Mouse (Mus musculus) left cerebral cortex, postnatal 25 days (tissue): ENCODE measurements around the gene Nrip1. TPM values are rescaled to one million over a fixed set of nuclear protein-coding genes. Genes with fewer than 3 reads are reported as not detected.

Source experiments
- DNase-seq, 2 experiments: peaks; one replicate each; pipeline ENCODE4 v3.0.0; 2022; ENCODE audit warnings: low spot score in 2 of 2, mixed read lengths in 1 of 2
- intact Hi-C: fragments of 180-260 bp; cut with DNase I; formaldehyde crosslinking; loops from one replicate; pipeline ENCODE4 v1.15.1; 2025
- total RNA-seq, 2 experiments: library from RNA; stranded (reverse); gene quantifications; 2 replicates each; pipeline ENCODE4 v1.2.3; 2021

The Nrip1 gene
- total RNA-seq, 2 experiments from 2014 or later, result 49.7 to 60.8 TPM

DNA sequence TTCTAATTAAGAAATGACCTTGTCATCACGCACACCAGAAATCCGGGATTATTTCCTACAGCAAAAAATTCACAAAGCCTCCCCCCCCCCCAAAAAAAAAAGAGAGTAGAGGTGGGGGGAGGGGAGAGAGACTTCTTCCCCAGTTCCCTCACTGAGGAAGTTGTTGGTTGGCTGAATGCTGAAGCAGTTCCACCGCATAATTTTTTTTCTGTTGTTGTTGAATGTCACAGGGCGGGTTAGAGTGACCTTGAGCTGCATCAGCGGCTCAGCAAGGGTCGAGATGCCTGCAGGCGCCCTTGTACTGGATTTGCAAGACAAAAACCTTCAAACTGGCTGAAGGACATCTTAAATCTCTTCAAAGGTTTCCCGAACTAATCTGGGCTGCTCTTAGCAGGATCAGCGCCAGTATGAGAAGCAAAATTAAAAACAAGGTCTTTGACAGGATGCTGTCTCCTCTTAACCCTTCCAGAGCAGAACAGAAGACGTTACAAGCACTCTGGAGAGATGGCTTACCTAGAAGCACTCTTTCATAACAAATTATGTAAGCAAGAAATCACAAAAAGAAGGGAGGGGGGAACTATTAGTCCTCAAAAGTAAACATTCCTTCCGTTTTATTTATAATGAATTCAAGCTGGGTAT, 52.0 kb downstream of the Nrip1 start:
- peak in 1 of 2 experiments; percentile 42 for DNase-seq
- intact Hi-C loops, result no loop called here

DNA sequence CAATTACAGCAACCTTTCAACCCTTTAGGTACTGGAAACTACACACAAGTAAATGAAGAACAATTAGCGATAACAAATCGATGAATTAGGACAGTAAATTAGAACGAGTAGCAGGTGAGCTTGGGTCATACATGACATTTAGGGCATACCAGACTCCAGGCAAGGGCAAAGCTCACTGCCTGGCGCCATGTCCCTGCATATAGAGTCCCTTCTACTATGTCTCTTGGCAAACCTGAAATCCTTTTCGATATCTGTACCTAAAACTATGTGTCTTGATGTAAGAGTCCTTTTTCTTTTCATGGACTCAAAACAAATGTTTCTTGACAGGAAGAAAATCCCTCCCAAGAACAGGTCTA, 53.5 kb downstream of the Nrip1 start:
- no peak for DNase-seq
- intact Hi-C loops, result no loop called here

DNA sequence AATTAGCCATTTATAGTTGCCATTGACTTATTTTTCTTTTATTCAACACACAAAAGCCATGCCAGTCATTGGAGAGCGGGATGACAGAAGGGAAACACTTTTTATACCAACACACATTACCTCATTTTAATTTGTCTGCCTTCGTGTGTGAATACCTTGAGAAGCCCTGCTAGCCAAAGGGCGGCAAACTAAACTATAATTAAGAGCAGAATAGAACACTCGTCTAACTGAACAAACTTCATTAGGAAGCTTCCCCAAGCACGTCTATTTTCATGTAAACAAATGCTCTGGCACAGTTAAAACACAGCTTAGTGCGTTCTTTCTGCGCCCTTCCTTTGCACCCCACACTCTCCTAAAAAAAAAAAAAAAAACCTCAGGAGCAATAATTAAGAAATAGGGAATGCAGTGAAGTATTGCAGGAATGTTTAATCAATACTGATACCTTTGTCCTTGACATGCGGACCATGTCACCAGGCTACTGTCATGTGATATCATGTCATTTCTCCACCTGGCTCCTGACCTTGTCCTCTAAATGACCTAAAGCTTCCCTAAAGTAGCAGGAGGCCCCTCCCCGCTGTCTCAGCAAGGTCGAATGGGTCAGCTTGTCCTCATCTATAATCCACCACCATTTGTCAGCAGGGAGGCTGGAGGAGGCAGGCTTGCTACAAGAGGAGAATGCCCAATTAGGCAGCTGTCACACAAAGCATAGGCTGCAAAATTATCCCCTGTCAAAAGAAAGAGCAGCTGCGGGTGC, 54.1 kb downstream of the Nrip1 start:
- intact Hi-C loops, result no loop called here
- no peak for DNase-seq

DNA sequence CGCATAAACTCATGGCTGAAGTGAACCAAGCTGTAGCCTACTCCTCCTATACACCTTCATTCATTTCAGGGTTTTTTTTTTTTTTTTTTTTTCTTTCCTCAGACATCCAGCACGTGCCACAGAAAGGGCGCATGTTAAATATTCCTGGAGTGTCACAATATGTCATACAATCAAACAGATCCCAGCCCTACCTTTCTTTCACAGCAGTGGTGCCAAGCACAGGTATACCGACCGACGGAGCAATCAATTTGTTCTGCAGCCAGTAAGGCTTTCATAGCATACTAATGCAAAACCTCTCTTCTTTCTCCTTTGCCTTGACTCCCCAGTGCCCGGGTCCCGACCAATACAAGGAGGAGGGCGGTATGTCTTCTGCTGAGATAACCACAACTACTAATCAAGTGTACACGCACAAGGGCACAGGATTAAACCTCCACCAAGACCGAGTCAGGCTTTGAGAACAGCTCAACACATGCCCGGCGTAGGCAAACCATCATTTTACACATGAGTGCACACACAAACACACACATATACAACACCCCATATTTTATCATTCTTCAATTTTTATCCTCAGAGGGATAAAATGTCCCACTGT, 55.2 kb downstream of the Nrip1 start:
- intact Hi-C loops, result no loop called here
- no peak for DNase-seq

DNA sequence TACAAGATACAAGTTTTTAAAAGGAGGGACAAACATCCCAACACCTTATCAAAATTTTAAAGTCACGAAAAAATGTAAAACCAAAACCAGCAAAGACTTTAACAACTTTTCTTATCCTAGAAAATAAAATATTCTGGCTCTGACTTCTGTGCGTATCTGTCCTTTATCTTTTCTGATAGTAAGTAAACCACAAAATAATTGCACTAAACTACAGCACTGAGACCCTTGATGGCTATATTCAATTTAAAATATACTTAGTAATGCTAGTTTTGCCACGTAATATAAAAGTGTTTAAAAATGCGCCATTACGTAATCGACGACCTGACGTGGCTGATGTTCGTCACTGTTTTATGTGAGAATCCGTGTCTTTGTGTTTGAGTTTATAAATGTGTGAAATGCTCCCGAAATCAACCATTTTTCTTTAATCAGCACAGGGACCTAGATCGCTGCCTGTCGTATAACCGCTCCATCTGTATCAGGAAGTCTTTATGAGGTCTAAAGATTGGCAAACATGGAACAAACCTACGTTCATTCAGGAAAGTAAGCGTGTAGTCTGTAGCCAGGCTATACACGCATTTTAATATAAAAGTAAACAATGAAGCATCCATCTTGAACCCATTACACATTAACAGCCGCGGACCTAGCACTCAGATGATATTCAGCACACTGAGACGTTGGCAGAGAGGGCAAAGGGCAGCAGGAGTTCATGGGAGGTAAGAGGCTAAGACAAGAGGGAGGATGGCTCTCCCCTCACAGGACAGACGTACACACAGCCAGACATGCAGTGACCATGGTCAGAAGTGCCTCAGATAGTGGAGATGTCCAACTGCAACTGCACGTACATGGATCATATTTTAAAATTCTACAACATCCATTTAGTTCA, 56.4 kb downstream of the Nrip1 start:
- no peak for DNase-seq
- intact Hi-C loops, result no loop called here

DNA sequence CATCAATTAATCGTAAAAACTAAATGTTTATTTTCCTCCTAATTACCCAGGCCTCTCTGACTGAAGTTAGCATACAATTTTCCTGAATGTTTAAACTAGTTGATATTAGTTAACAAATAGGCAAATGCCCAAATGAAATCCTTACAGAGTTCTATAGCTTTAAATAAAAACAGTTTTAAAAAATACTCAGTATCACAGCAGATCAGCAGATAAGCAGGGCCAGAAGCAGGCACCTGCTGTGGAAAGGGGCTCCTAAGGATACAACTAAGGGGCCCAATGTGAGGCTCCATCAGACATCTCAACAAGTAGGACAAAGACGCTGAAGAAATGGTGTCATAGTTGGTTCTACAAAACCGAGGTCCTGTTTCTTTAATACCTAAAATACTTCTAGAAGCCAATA, 58.0 kb downstream of the Nrip1 start:
- DNase-seq, result no peak
- intact Hi-C loops, result no loop called here

DNA sequence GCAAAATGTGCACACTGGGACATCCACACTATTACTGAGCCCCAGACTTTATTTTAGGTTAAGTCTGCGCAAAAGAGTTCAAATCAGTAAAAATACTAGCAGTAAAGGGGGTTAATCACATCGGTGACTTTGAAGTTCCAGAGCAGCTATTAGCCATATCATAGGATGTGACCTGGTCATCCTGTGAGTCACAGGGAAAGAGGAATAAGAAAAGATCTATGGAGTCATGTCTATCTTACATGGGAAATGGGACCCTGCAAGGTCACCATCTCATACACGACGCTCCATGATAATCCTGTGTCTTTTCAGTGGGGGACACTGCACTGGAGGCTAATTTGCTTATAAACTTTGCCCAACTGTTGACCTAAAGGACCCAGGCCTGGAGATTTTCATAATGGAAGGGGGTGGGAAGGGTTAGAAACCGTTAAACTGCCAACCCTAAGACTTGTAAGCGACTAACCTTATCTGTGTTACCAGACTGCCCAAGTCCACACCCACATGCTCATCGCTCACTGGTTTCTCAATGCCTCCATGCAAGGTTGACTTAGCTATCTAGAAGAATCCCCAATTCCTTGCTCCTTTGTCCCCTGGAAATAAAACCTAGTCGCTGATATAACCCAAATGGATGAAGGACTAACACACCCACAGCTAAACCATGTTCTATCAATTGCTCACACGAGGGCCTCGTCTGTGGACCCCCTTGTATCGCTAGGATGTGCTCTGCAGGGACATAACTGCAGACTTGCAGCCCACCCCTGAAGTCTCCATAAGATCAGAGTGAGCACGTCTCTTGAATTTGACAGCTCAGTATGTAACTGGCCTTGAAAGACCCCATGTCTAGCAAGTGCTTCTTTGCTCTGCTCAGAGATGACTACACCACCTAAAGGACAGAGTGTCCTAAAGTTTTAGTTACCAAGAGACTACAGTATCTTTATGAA, 59.3 kb downstream of the Nrip1 start:
- DNase-seq, result no peak
- intact Hi-C loops, result no loop called here

DNA sequence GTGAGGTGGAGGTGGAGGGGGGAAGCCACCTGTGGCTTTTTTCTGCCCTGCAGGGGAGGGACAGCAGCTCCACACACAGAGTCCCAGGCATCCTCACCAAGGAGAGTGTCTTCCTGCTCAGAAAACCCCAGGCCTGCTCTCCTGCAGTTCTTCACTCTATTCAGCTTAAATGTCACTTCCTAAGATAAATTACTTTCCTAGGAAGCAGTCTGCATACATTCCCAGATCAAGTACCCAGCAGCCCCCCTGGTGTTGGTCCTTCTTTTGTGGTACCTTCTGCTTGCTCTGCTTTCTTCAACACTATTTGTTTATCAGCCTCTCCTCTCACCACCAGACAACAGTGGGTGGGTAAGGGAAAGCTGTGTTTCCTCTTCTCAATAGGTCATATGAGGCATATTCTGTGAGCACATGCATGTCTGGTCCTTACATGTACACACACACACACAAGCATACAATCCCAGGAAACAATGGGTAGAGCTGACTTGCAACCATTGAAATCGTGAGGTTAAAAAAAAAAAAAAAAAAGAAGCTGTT, 60.7 kb downstream of the Nrip1 start:
- intact Hi-C loops, result no loop called here
- DNase-seq, result no peak

DNA sequence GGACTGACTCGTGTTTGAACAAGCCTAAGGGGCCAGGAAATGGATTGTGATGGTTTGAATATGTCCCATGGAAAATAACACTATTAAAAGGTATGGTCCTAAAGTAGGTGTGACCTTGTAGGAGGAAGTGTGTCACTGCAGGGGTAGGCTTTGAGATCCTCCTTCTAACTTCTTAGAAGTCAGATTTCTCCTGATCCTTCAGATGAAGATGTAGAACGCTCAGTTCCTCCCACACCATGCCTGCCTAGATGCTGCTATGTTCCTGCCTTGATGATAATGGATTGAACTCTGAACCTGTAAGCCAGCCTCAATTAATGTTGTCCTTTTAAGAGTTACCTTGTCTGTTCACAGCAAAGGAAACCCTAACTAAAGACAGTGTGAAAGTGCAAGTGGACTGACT, 62.8 kb downstream of the Nrip1 start:
- intact Hi-C loops, result no loop called here
- no peak for DNase-seq

DNA sequence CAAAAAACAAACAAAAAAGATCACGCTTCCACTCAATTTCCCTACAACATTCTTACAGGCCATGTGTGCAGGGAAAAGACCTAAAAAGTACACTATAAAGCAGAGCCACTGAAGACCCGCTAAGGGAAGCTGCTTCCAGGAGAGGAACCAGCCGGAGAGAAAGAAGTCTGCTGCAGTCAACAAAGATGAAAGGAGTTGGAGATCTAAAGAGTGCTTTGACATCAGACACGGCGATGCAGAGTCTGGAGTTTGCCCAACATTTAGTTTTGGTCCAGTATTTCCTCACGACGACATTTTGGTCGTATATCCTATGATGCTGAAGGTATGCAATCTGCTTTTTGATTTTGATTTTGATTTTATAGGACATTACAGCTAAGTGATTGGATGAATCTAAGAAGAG, 63.3 kb downstream of the Nrip1 start:
- intact Hi-C loops, result no loop called here
- no peak for DNase-seq

DNA sequence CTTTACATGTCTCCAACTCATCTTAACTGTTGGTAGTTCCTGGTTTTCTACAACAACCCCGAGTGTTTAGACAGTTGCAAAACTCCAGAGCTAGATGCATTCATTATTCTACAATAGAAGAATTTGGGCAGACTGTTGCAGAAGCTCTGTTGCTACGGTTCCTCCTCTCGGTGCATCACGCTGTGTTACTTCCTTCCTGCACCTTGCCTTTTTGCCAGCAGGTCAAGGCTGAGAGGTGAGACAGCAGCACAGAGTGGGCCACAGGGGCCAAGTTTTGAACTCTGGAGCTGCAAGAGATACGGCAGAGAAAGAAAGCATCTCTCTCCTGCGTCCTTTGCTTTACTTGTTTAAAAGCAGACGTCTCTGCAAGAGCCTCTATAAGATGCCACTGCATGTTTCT, 64.3 kb downstream of the Nrip1 start:
- no peak for DNase-seq
- intact Hi-C loops, result no loop called here

DNA sequence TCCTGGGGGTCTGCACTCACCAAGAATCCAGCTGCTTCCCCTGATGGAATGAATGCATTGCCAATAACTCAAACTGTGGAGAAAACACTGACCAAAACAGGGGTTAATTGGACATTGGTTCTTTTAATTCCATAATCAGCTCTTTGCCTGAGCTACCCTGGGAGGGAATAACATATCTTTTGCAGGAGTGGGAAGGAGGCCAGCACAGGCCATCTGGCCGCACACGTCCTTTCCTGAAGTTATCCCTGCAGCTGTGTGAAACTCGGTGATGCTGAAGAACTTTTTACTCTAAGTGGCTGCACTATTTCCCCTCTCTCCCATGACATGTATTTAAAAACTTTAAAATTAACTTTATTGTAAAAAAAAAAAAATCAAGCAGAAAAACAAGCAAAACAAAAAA, 66.6 kb downstream of the Nrip1 start:
- no peak for DNase-seq
- intact Hi-C loops, result no loop called here

DNA sequence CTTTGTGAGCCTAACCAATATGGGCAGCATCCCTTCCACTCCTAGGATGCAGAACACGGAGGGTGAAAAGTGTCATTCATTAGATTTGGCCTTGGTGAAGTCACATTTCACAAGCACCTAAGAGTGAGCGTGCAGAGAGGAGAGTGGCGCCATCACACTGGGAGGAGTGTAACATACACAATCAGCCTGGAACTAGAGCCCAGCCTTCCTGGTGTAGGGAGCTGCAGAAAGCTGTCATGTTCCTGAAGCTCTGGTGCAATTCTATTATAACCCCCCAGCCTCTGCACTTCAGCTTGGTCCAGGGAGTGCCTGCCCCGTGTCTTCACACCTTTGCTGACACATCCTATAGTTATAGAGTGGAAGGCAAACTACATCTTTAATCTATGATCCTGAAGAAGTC, 67.2 kb downstream of the Nrip1 start:
- intact Hi-C loops, result no loop called here
- DNase-seq, result no peak

DNA sequence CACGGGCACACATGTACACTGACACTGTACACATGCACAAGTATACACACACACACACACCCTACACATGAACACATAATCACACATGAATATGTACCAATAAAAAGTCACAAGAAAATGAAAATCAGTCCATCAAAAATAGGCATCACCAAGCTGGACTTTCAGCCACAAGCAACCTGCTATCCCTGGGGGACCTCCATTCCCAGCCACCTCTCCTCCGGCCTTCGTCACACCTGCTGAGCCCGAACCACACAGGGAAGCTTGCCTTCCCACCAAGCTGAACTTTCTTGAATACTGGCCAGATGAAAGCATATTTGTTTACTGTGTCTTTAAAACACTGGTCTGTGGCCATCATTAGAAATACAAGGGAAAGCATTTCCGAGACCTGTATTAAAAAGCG, 70.2 kb downstream of the Nrip1 start:
- DNase-seq, result no peak
- intact Hi-C loops, result loop anchor here (5.0 kb wide), 1 partner anchor 69 kb away; the partner anchor contains the start of gene Nrip1

DNA sequence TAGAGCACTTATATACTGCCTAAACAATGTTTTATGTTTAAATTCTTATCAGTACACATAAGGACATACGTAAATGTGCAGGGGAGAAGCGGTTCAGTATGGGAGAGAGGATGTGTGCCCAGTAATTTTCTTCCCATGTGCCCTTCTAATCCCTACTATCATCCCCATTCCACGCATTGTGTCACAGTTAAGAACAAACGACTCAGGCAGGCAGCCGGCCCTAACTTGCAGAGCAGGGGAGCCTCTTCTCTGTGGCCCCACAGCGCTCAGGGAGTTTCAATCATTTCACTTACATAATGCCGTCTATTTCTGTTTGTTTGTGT, 71.9 kb downstream of the Nrip1 start:
- intact Hi-C loops, result loop anchor here (5.0 kb wide), 1 partner anchor 71 kb away; the partner anchor contains the start of gene Nrip1

DNA sequence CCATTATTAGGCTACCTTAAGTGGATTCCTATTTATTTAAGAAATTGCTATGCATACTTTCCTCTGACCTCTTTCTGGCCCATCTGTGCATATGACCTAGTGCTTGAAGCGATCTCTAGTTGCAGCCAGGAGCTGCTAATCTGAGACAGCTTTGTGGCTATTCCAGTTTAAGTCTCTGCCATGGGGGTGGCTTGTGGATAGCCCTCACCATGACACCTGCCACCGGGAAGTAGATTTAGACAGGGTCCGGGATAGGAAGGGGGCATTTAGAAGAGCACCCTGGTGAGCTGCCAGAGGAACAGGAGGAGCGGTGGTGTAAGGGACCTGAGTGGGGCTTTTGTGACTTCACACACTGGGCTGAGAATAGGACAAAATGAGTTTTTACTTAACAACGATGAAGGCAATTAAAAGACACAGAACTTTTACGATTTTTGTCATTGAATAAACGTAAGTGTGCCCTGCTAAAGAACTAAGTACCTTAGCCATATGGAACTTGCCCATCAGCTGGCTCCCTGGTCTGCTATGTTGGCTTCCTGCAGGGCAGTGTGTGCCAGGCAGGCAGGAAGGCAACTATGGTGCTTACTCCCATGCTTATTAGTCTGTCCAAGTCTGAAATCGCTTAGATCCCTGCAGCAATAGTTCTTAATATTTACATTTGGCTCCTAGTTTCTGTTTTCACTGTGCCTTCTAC, 72.4 kb downstream of the Nrip1 start:
- intact Hi-C loops, result loop anchor here (5.0 kb wide), 1 partner anchor 71 kb away; the partner anchor contains the start of gene Nrip1
- DNase-seq, result no peak

More for the DNA sequence above, 71.9 kb downstream of the Nrip1 start:
- no peak for DNase-seq

DNA sequence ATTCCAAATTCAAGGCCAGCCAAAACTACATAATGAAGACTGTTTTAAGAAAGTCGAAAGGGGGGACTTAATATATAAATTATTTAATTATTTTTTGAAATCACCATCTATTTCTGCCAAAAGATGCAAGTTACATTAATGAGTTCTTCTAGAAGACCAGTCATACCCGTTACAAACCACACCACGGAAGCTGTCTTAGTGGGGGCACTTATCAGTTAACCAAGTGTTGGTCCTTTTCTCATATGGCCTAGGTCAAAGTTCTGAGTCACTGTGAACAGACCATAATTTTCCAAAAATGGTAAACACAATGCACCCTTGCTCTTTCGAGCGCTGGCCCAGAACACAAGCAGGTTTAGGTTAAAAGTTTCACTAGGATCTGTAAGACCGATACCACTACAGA, 73.2 kb downstream of the Nrip1 start:
- intact Hi-C loops, result loop anchor here (5.0 kb wide), 1 partner anchor 72 kb away; the partner anchor contains the start of gene Nrip1
- no peak for DNase-seq

DNA sequence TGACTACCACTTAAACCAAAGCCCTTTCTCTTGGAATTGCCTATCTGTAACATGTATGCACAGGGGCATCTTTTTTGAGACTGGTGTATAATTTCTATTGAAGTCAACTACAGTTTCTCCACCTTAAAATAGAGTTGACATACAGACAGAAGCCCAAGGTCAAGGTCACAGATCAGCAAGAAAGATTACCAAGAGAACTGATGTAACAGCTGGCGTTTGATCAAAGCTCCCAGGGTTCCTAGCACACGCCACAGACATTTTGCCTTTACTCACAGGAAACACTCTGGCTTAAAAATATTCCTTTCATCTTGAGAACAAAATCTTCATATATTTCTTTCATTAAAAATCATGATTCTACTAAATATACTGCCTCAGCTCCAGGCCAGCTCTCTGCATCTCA, 74.1 kb downstream of the Nrip1 start:
- intact Hi-C loops, result no loop called here
- no peak for DNase-seq
